Mouse (Mus musculus) G1E (cell line): ENCODE measurements at regions not wholly inside any gene's neighbourhood (a gene's known extent, or its start where the extent isn't known, plus 50 kb on each side); places are given as distances from the start of the nearest gene placed in this dataset.

Experiments used
- ATAC-seq: 2 replicates; pipeline ENCODE4 v1.8.0; 2016; ENCODE audit warnings: mild to moderate bottlenecking; ENCODE audit not compliant: insufficient number of reproducible peaks, poor library complexity, low FRiP score, severe bottlenecking; ENCODE audit errors: extremely low read depth
- DNase-seq: peaks from one replicate; pipeline ENCODE4 v3.0.0; 2012; ENCODE audit warnings: low spot score
- H3K27me3 ChIP-seq: 2 replicates; pipeline ENCODE4 v1.6.1; 2012; ENCODE audit warnings: mild to moderate bottlenecking, low read length, inconsistent platforms; ENCODE audit not compliant: insufficient read depth
- H3K36me3 ChIP-seq: replicated peaks from 2 replicates; pipeline ENCODE3; 2012; ENCODE audit warnings: mild to moderate bottlenecking, inconsistent platforms
- H3K4me1 ChIP-seq: 2 replicates; pipeline ENCODE4 v1.6.1; 2012; ENCODE audit warnings: low read depth, low read length, inconsistent platforms, mixed read lengths; ENCODE audit not compliant: insufficient read depth
- H3K4me3 ChIP-seq: 2 replicates; pipeline ENCODE4 v1.5.1; 2012; ENCODE audit warnings: low read depth, mild to moderate bottlenecking, inconsistent platforms, low read length, moderate library complexity, mixed read lengths
- H3K9me3 ChIP-seq: replicated peaks from 2 replicates; pipeline ENCODE4 v1.6.1; 2012; ENCODE audit warnings: inconsistent platforms
- CTCF ChIP-seq: IDR thresholded peaks from 2 replicates; pipeline ENCODE4 v1.5.1; 2012; ENCODE audit warnings: low read depth, low read length, inconsistent platforms, mixed read lengths
- GATA1 ChIP-seq: IDR thresholded peaks from 2 replicates; pipeline ENCODE4 v1.6.1; 2012; ENCODE audit warnings: borderline replicate concordance, low read length, inconsistent platforms, mixed read lengths
- GATA2 ChIP-seq: IDR thresholded peaks from 2 replicates; pipeline ENCODE4 v1.6.1; 2012; ENCODE audit warnings: low read depth, low read length, inconsistent platforms, borderline replicate concordance
- POLR2AphosphoS5 ChIP-seq: IDR thresholded peaks from 2 replicates; pipeline ENCODE4 v1.6.1; 2012; ENCODE audit warnings: low read depth, low read length, inconsistent platforms; ENCODE audit not compliant: insufficient replicate concordance
- TAL1 ChIP-seq: conservative IDR thresholded peaks from 2 replicates; pipeline ENCODE4 v1.6.1; 2012; ENCODE audit warnings: low read depth, low read length, inconsistent platforms, mixed read lengths

DNA sequence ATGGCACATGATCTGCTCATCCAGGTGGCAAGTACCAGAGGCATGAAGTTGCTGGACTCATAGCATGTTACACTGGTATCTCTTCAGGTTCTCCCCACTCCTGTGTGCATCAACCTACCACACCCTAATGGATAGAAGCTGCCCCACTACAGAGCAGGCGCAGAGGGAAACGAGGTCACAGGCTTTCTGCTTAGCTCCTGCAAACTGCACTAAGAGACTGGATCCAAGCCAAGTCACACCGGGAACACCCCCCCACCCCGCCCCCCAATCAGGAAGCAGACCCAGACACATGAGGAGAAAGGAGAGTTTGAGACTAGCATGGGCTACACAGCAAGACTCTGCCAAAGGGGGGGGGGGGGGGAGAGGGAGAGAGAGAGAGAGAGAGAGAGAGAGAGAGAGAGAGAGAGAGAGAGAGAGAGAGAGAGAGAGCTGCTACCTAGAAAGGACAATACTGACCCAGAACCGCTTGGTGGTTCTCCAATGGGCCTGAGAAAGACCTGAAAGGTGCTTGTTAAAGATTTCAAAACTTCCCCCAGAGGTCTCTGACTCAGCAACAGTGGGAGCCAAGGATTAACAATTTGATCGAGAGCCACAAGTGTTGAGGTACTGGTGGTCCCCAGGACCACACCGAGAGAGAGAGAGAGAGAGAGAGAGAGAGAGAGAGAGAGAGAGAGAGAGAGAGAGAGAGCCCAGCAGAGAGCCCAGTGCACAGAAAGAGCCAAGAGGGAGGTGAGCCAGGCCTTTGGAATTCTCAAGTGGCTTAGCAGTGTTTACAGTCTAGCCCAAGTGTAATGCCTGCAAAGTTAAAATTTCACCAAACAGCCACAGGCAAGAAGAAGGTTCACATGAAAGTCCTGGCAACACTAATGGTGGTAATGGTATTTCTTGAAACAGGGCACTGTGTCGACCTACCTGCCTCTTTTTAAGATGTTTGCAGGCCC lies 215.1 kb downstream of the Sox4 start:
- Histone ChIP-seq H3K27me3 (no peaks in the 10 kb centered on the region), H3K36me3 (no peaks in the 10 kb centered on the region), H3K4me1 (no peaks in the 10 kb centered on the region), H3K4me3 (no peak overlapping the region), H3K9me3 (no peaks in the 10 kb centered on the region)
- ATAC-seq, result no peak
- DNase-seq, result no peak
- TF ChIP-seq CTCF (no peak), POLR2AphosphoS5 (no peak), TAL1 (no peak), GATA1 (no peak), GATA2 (no peak)

DNA sequence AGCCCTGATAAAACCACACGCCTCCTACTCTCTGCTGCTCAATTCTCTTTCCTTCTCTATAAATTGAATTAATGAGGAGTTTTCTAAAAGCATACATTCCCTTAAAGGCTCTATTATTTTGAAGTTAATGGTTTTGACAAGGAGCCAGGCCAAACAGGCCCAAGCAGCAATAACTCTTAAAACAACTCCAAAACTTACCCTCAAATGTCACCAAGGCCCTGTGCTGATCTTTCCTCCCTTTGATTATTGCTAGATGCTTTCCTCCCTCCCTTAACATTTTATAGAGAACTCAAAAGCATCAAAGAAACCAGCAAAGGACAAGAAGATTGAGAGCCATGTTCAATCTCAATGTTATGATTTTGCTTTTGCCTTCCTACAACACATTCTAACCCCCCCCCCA lies 221.0 kb downstream of the Sox4 start:
- DNase-seq (no peak), ATAC-seq (no peak)
- Histone ChIP-seq H3K36me3 (no peaks in the 10 kb centered on the region), H3K9me3 (no peaks in the 10 kb centered on the region), H3K4me3 (no peak overlapping the region), H3K27me3 (no peaks in the 10 kb centered on the region), H3K4me1 (no peaks in the 10 kb centered on the region)
- TF ChIP-seq GATA2 (no peak), POLR2AphosphoS5 (no peak), CTCF (no peak), GATA1 (no peak), TAL1 (no peak)

DNA sequence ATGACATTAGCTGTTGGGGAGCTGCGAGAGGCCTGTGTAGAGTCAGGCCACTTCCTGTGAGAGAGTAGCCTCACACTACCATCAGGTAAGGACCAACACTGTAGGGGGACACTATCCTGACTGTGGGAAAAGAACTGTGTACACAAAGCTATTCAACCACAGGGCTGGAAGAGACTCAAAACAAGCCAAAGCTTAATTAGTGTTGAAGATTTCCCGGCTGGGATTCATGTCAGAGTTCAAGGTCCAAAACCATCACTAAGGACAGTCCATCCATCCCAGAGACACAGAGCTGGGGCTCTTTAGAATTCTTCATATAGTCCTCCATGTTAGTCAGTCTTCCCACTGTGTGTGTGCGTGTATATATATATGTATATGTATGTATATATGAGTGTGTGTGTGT lies 221.5 kb downstream of the Sox4 start:
- no peak for ATAC-seq
- Histone ChIP-seq H3K27me3 (no peaks in the 10 kb centered on the region), H3K4me1 (no peaks in the 10 kb centered on the region), H3K4me3 (no peak overlapping the region), H3K9me3 (no peaks in the 10 kb centered on the region), H3K36me3 (no peaks in the 10 kb centered on the region)
- no peak for DNase-seq
- TF ChIP-seq GATA2 (no peak), POLR2AphosphoS5 (no peak), CTCF (no peak), GATA1 (no peak), TAL1 (no peak)

DNA sequence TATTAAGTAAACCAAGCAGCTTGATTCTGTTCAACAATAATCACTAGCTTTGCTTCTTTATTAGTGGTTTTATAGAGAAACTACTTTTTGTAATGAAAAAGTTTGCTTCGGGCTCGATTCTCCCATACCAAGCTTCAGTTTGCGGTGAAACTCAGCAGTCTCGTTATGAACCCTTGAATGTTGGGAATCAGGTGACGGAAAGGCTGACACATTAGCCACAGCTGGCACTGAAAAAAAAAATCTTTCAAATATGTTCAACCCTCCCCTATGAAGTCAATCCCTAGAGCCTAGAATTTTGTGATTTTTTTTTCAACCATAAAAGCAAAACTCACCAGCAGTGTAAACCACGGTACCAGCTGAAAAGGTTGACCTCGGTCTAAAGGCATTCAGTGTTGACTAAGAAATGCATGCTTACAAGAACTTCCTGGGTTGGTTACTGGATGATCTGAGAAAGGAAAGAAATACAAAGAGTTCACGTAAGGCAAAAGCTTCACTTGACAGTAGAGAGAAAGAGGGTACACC lies 223.4 kb downstream of the Sox4 start:
- no peaks in the 10 kb centered on the region for H3K36me3 ChIP-seq
- no peak for ATAC-seq
- H3K4me3 ChIP-seq, result no peak overlapping the region
- no peaks in the 10 kb centered on the region for H3K9me3 ChIP-seq
- no peaks in the 10 kb centered on the region for H3K4me1 ChIP-seq
- H3K27me3 ChIP-seq, result no peaks in the 10 kb centered on the region
- TF ChIP-seq CTCF (no peak), GATA1 (no peak), GATA2 (no peak), POLR2AphosphoS5 (no peak), TAL1 (no peak)
- DNase-seq, result no peak

DNA sequence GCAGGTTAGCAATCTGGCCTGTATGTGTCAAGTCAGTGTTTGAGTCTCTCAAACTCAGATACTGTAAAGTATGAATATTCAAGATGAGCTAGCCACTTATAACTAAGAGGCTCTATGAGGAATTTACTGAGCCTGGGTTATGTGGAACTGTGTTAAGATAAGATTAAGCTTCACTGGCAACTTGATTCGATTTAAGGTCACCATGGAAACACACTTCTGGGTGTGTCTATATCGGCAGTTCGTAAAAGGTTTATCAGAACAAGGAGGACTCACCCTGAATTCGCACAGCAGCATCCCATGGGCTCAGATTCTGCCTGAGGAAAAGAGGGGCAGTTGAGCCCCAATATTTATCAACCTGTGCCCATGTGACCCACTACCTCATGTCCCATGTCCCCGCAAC lies 224.7 kb downstream of the Sox4 start:
- H3K4me1 ChIP-seq, result no peaks in the 10 kb centered on the region
- ATAC-seq, result no peak

DNA sequence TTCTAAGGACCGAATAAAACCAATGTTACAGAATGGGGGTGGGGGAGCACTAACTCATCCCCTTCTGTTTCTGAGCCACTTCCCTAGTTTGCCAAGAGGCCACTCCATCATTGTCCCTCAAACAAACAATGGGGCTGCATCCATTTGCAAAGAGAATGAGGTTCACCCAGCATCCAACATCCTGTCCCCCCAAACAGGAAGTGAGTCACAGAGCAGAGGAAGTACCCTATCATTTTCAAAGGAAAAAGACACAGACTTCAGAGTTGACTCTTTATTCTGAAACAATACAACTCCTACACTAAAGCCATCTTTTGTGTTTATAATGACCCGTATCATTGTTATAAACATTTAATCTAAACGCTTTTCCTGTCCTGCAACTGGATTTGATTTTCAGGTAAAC lies 229.2 kb downstream of the Sox4 start:
- no peak for TF ChIP-seq CTCF
- no peak for TF ChIP-seq GATA2
- no peak for TF ChIP-seq POLR2AphosphoS5
- no peak for TF ChIP-seq TAL1
- Histone ChIP-seq H3K4me1 (no peaks in the 10 kb centered on the region), H3K27me3 (no peaks in the 10 kb centered on the region), H3K9me3 (no peaks in the 10 kb centered on the region), H3K4me3 (no peak overlapping the region), H3K36me3 (no peaks in the 10 kb centered on the region)
- no peak for DNase-seq
- ATAC-seq, result no peak

More for the DNA sequence above, 224.7 kb downstream of the Sox4 start:
- Histone ChIP-seq H3K4me3 (no peak overlapping the region), H3K9me3 (no peaks in the 10 kb centered on the region), H3K27me3 (no peaks in the 10 kb centered on the region), H3K36me3 (no peaks in the 10 kb centered on the region)
- no peak for DNase-seq
- TF ChIP-seq CTCF, result no peak
- no peak for TF ChIP-seq GATA2
- no peak for TF ChIP-seq POLR2AphosphoS5
- TF ChIP-seq GATA1, result no peak
